Mouse (Mus musculus) lung, postnatal 14 days (tissue): ENCODE measurements around the gene Cbr1.
"Not testable (repeated sequence)": the region's sequence is repeated elsewhere in the genome, so short reads cannot be mapped to it uniquely, and the experiment has no call there.

Experiments used
- DNase-seq: peaks from one replicate; pipeline ENCODE4 v3.0.0; 2021

Gene Cbr1

GRCm38 (mm10) chr16:93599461-93599860 lies 6.2 kb upstream of the Cbr1 start:
- DNase-seq = no peak

- DNase-seq = peak; percentile 94
Measured at GRCm38 (mm10) chr16:93603439-93604212, 2.0 kb upstream of the Cbr1 start, which contains the start of gene Setd4. Gene Setd4 (minus strand): TSS chr16:93604063.

GRCm38 (mm10) chr16:93604481-93604969 lies 1.1 kb upstream of the Cbr1 start:
- no peak for DNase-seq

- DNase-seq = no peak
Measured at GRCm38 (mm10) chr16:93606146-93606545, 493 bp downstream of the Cbr1 start.

GRCm38 (mm10) chr16:93607669-93608101 lies 2.0 kb downstream of the Cbr1 start:
- peak; percentile 86 for DNase-seq

GRCm38 (mm10) chr16:93608731-93609130 lies 3.1 kb downstream of the Cbr1 start:
- DNase-seq = no peak

GRCm38 (mm10) chr16:93609796-93610195 lies 4.1 kb downstream of the Cbr1 start:
- no peak for DNase-seq

GRCm38 (mm10) chr16:93610961-93611360 lies 5.3 kb downstream of the Cbr1 start:
- no peak for DNase-seq

- peak; percentile 84 for DNase-seq
Measured at GRCm38 (mm10) chr16:93615118-93615870, 9.6 kb downstream of the Cbr1 start.

- not testable (repeated sequence) for DNase-seq
Measured at GRCm38 (mm10) chr16:93623759-93624158, 18.1 kb downstream of the Cbr1 start.

- no peak for DNase-seq
Measured at GRCm38 (mm10) chr16:93624671-93625070, 19.0 kb downstream of the Cbr1 start.

GRCm38 (mm10) chr16:93626745-93627144 lies 21.1 kb downstream of the Cbr1 start:
- DNase-seq = peak; percentile 41

- no peak for DNase-seq
Measured at GRCm38 (mm10) chr16:93627761-93628400, 22.2 kb downstream of the Cbr1 start, which contains the start of gene Gm5678. Gene Gm5678 (plus strand): TSS chr16:93628097.

- DNase-seq = peak; percentile 1
Measured at GRCm38 (mm10) chr16:93644006-93644405, 38.4 kb downstream of the Cbr1 start.

GRCm38 (mm10) chr16:93648441-93649183 lies 43.0 kb downstream of the Cbr1 start:
- DNase-seq = no peak
